Mouse (Mus musculus) spleen, adult 10 weeks (tissue): ENCODE data around the gene E030030I06Rik. TPM values are rescaled to one million over a fixed set of nuclear protein-coding genes. Genes with fewer than 3 reads are reported as not detected.

ENCODE experiments used
- polyA plus RNA-seq: library from polyadenylated mRNA; stranded (reverse); fragments of 350-450 nt; fragmentation: Illumina TruSeq; extraction: RNeasy Lipid Tissue Mini Kit (QIAGEN cat#74804); gene quantifications from one replicate; pipeline ENCODE4 v1.2.3, GENCODE M21; 2015; ENCODE audit warnings: low replicate concordance; ENCODE audit not compliant: insufficient read depth

The E030030I06Rik gene
- 2.1 TPM for polyA plus RNA-seq

DNA sequence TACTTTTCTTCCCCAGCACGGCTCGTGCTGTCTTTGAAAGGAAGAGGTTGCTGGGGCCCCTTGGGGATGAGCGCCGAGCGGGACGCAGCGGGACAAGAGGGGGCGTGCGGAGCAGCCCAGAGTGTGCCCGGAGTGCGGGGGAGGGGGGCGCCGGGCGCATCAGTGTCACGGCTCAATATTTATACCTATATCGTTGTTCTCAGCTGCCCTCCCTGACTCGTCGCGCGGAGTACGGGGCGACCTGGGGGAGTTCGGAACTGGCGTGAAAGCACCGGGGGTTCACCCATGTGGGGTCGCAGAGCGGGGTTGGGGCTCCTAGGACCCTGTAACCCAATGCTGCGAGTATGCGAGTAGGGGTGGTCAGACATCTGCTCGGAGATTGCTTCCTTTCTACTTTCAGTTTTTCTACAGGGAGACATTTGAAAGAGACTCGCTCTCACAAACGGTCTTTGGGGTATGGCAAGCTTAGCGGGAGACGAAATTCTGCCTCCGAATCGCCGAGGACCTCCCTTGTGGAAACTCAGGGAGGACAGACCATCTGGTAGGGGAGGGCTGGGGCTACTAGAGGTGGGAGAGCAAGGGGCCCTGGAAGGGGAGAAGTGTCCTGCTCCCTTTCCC, at the start of gene E030030I06Rik:
TSS of gene E030030I06Rik (minus strand) at position 198 of the 618 bp plus-strand sequence.

GRCm38 (mm10) chr10:22158310-22158999, 9.4 kb upstream of the E030030I06Rik start, which contains the start of the genes Raet1e and H60b:
TSS of gene Raet1e (plus strand) at chr10:22158569.
TSS of gene H60b (plus strand) at chr10:22158586.

DNA sequence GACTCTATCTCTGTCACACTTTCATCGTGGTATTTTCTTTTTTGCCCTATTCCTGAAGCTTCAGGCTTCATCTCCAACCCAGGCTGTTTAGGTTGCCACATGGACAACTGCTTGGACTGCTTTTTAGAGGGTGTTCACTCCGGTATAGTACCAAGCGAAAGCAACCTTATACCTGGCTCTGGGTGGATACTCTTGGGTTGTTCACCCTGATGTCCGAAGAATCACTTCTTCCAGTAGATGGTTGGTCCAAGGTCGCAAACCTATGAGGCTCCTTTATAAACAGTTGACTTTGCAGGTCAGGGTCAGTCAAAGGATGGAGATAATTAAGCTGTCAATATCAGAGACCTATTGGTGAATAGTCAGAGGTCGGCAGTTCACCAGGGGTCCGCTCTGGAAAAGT, 81.1 kb downstream of the E030030I06Rik start, which contains the start of gene 4930444G20Rik:
TSS of gene 4930444G20Rik (minus strand) at position 101 of the 400 bp plus-strand sequence.

Other genes with a start within 250 kb of the E030030I06Rik start
- gene 4930444G20Rik, start 81.2 kb downstream of the E030030I06Rik start, polyA plus RNA-seq = not detected
- 1.0 TPM for gene Raet1e, start 9.3 kb upstream of the E030030I06Rik start, polyA plus RNA-seq
- gene H60b, start 9.3 kb upstream of the E030030I06Rik start, polyA plus RNA-seq = 0.90 TPM
- gene Raet1d, start 211.3 kb upstream of the E030030I06Rik start, polyA plus RNA-seq = 1.4 TPM